Mouse (Mus musculus) B cell, adult 2 months (primary cell): ENCODE measurements around the gene Ccl8.

Experiments
- DNase-seq, 2 experiments: peaks; one replicate each; pipeline ENCODE4 v3.0.0; 2022

Ccl8 gene

GRCm38 (mm10) chr11:82114885-82115284 lies at the start of gene Ccl8:
Gene Ccl8, plus strand, starts transcription at chr11:82115185.
- no peak for DNase-seq

- no peak for DNase-seq
Measured at GRCm38 (mm10) chr11:82066953-82067571, 47.9 kb upstream of the Ccl8 start.

- no peak for DNase-seq
Measured at GRCm38 (mm10) chr11:82071076-82071475, 43.9 kb upstream of the Ccl8 start.

GRCm38 (mm10) chr11:82072374-82072773 lies 42.6 kb upstream of the Ccl8 start:
- no peak for DNase-seq

- DNase-seq = no peak
Measured at GRCm38 (mm10) chr11:82072984-82073383, 42.0 kb upstream of the Ccl8 start.

GRCm38 (mm10) chr11:82073686-82074085 lies 41.3 kb upstream of the Ccl8 start:
- DNase-seq = no peak

GRCm38 (mm10) chr11:82077031-82077430 lies 38.0 kb upstream of the Ccl8 start:
- DNase-seq = no peak

- no peak for DNase-seq
Measured at GRCm38 (mm10) chr11:82078136-82078730, 36.8 kb upstream of the Ccl8 start.

- no peak for DNase-seq
Measured at GRCm38 (mm10) chr11:82080865-82081264, 34.1 kb upstream of the Ccl8 start.

GRCm38 (mm10) chr11:82084360-82084759 lies 30.6 kb upstream of the Ccl8 start:
- no peak for DNase-seq

GRCm38 (mm10) chr11:82099511-82100323 lies 15.3 kb upstream of the Ccl8 start:
- DNase-seq = no peak

GRCm38 (mm10) chr11:82101087-82101486 lies 13.9 kb upstream of the Ccl8 start:
- DNase-seq = no peak

GRCm38 (mm10) chr11:82101529-82101928 lies 13.5 kb upstream of the Ccl8 start, which contains the start of gene Ccl12:
Gene Ccl12, plus strand, starts transcription at chr11:82101845.
- DNase-seq = no peak

GRCm38 (mm10) chr11:82109611-82110010 lies 5.4 kb upstream of the Ccl8 start:
- no peak for DNase-seq

- DNase-seq = no peak
Measured at GRCm38 (mm10) chr11:82110372-82111248, 4.4 kb upstream of the Ccl8 start.

- no peak for DNase-seq
Measured at GRCm38 (mm10) chr11:82116041-82116440, 1.1 kb downstream of the Ccl8 start.

- no peak for DNase-seq
Measured at GRCm38 (mm10) chr11:82132977-82133376, 18.0 kb downstream of the Ccl8 start.

- no peak for DNase-seq
Measured at GRCm38 (mm10) chr11:82136196-82136595, 21.2 kb downstream of the Ccl8 start.

- DNase-seq = no peak
Measured at GRCm38 (mm10) chr11:82139492-82140094, 24.6 kb downstream of the Ccl8 start.

GRCm38 (mm10) chr11:82159126-82159525 lies 44.1 kb downstream of the Ccl8 start:
- DNase-seq = no peak

GRCm38 (mm10) chr11:82163285-82163684 lies 48.3 kb downstream of the Ccl8 start:
- no peak for DNase-seq
